Mouse (Mus musculus) c-Kit-positive CD71-positive TER-119-positive erythroid progenitor cells, embryonic 14.5 days (primary cell): ENCODE measurements around the gene Smad5.

Experiments
- DNase-seq: peaks from one replicate; pipeline ENCODE4 v3.0.0-alpha.2; 2013; ENCODE audit warnings: low spot score

The Smad5 gene

GRCm38 (mm10) chr13:56755871-56756270 lies 53.1 kb downstream of the Smad5 start:
- DNase-seq = no peak

DNA sequence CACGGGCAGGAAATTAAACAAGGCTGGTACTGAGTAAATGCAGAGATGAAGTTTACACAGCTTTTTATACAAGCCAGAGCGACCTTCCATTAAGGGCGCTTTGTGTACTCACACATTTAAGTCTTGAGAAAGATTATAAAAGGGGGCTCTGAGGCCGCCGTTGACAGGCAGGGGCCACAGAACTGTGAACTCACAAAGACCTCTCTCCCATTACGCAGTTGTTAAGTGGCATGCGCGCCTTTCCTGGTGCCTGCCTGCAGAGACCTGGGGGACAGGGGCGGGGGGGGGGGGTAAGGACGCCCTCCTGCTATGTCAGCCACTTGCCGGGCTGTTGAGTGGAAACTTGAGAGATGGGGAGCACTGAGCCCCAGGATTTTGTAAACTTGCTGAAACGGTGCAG lies 54.4 kb downstream of the Smad5 start:
- no peak for DNase-seq

DNA sequence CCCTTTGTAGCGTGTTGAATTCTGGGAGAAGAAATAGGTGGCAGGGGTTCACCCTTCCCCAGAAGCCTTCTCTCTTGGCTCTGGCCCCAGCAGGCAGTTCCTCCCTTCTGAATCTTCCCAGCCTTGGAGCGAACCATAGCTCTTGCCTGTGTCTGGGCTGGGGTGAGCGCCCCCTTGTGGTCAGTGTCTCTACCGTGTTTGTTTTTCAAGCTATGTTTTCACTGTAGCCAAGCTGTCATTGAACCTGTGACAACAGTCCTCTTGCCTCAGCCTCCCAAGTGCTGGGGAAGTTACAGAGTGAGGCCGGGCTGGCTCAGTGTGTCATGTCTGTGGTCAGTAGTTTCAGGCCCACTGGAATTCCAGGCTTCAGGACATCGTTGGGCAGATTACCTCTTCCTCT lies 55.7 kb downstream of the Smad5 start:
- peak; percentile 45 for DNase-seq

GRCm38 (mm10) chr13:56762446-56763229 lies 59.8 kb downstream of the Smad5 start:
- no peak for DNase-seq

DNA sequence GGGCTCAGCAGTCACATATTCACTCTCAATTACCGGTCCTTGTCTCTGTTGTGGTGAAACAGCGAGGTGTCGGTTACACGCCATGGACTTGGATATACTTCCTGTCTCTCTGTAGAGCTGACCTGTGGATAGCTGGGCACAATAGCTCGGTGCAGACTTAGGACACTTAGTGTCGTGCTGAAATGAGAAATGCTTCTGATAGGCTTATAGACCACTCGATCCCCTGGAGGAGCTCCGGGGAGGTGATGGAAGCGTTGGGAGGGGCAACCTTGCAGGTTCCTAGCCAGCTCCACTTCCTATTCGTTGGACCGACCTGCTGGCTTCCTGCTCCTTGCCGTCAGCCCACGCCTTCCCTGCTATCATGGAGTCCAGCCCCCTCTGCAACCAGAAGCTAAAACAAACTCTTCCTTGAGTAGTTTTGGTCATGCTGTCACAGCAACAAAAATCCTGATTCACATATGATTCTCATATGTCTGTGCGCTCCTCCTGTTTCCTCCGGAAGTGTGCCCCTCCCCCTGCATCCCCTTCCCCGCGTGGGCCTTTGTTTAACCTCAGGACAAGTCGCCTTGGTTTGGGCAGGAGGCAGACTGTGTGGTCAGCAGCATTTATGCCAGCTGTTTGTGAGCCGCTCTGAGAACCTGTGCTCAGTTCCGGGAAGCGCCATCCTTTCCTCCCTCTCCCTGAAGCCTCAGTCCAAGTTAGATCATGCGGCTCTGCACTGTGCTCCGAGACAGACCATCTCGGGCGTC lies 62.6 kb downstream of the Smad5 start:
- no peak for DNase-seq

DNA sequence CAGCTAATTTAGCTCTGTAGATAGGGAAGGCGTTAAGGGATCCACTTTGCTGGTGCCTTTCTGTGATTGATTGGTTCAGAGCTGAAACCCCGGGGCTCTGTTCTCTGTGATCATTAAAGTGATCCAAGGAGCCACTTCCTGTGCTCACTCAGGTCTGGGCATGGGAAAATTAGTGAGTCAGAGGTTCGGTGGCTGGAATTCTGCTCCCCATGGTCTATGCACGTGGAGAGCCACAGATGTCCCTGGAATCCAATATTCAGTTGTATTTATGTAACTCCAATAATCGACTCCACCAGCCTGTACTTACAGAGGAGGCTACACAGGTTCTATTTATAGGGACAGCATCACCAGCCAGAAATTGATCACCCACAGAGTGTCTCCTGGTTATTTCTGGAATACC lies 63.4 kb downstream of the Smad5 start:
- DNase-seq = no peak

DNA sequence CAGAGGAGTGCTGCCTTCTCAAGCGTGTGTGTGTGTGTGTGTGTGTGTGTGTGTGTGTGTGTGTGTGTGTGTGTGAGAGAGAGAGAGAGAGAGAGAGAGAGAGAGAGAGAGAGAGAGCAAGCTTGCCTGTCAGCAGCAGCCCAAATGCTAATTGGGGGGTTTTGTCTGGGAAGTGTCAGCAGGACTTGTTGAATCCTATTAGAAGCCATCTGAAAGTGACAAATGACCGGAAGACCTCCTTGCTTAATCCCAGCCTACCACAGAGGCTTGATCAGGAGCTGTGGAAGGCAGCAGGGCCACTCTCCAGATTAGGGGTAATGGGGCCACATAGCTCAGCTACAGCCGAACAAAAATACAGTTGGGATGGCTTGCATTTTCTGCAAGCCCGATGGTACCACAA lies 66.6 kb downstream of the Smad5 start:
- DNase-seq = no peak

DNA sequence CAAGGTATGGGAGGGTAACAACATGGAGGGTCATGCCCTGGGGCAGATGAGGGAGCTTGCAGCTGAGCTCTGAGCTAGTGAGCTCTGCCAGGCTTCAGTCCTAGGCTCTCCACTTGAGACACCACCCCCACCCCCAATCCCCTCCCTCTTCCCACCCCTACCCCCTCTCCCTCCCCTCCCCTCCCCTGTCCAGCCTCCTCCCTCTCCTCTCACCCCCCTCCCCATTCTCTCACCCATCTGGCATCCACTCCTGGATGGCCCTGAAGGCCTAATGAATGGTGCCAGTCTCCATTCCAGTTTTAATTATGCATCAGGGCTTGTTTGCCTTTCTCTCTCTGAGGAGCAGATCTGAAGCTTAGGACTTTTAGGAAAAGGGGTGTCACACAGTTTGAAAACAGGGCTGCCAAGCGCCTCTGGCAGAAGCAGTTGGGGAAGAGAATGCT lies 67.3 kb downstream of the Smad5 start:
- DNase-seq = no peak

- no peak for DNase-seq
Observed at GRCm38 (mm10) chr13:56770786-56771185, 68.0 kb downstream of the Smad5 start.

DNA sequence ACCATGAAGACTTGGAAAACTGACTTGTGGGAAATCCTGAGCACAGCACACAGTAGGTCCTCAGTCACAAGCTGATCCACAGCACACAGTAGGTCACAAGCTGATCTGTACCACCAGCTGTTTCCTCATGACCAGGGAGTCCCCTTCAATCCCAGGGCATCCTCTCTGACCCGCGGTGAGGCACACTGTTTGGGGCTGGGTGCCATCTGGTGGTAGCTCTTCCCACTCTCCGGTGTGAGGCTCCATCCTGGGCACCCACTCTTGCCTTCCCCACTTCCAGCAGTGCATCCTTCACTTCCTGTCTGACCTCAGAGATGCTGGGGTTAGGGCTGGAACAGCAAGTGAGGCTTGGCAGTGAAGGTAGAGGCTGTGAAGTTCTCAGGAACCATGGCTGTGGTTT lies 69.8 kb downstream of the Smad5 start:
- DNase-seq = no peak

- no peak for DNase-seq
Observed at GRCm38 (mm10) chr13:56773262-56773870, 70.6 kb downstream of the Smad5 start.

DNA sequence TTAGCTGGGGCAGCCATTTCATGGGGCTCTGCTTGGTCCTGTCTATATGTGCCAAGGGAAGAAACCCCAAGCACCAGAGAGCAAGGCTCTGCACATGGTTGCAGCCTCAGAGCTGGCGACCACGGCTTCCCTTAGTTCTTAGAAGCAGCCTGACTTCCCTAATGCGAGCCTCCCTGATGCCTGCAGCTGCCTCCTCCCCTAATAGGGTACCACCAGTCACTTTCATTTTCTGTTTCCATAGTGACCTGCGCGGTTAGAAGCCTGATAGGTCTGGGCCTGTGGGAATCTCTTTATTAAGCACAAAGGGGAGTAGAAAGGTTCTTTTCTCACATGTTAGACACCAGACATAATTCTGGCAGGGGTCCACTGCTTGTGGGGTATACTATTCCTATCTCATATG lies 71.5 kb downstream of the Smad5 start:
- no peak for DNase-seq

GRCm38 (mm10) chr13:56780746-56781469 lies 78.1 kb downstream of the Smad5 start:
- DNase-seq = no peak

- DNase-seq = no peak
Observed at GRCm38 (mm10) chr13:56781697-56782096, 78.9 kb downstream of the Smad5 start.

- no peak for DNase-seq
Observed at GRCm38 (mm10) chr13:56782621-56783020, 79.8 kb downstream of the Smad5 start.

DNA sequence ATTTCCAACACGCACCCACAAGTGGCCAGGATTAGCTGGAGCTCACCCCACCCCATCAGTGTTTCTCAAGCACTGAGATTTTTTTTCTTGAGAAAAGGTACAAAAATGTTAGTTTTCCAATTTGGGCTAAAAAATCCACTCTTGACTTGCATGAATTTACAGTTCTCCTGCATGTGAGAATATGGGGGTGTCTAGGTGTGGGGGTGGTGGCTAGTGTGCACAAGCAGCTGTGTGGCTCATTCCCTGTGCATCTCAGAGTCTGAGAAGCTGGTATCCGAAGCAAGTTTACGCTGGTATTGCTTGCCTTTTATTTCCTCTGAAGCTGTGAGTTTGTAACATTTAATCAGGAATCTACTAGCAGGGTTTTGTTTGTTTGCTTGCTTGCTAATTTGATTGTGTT lies 87.9 kb downstream of the Smad5 start:
- DNase-seq = no peak
